Mouse (Mus musculus): ENCODE results near the gene Serpine2.

Serpine2 gene

GRCm38 (mm10) chr1:79861130-79861942, at the start of gene Serpine2:
Gene Serpine2 (minus strand): TSS chr1:79861180.
- peak; percentile 67 for DNase-seq

DNA sequence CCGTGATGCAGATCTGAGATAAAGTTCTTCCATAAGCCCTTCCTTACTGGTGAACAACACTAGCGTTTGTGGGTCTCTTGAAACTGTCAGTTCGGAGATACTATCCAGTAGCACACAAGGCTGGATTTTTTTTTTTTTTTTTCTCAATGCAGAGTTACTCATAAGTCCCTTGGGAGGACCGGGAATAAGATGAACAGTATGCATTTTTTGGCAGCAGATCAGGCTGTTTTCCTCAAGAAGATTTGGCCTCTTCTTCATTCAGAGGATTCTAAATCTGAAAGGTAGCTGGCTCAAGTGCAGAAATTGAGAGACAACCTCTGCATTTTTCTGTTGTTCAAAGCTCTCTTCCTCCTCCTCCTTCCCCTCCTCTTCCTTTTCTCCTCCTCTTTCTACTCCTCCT, 46.8 kb upstream of the Serpine2 start:
- no peak for DNase-seq

DNA sequence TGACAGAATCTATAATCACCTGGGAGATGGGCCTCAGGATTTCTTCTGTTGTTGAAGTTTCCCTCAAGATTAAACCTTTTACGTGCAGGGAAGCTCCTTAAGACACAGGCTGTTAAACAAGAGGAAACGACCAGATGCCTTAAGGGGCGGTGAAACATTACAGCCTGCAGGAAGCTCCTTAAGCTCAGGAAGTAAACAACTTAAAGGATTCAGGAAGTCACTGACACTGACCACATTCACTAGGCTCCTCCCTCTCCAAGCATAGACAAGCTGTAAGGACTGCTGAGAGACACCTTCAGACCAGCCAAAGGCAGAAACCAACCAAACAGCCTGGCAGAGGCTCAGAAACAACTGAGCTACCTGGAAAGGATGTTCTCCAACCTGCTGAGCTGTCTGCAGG, 44.3 kb upstream of the Serpine2 start:
- no peak for DNase-seq

DNA sequence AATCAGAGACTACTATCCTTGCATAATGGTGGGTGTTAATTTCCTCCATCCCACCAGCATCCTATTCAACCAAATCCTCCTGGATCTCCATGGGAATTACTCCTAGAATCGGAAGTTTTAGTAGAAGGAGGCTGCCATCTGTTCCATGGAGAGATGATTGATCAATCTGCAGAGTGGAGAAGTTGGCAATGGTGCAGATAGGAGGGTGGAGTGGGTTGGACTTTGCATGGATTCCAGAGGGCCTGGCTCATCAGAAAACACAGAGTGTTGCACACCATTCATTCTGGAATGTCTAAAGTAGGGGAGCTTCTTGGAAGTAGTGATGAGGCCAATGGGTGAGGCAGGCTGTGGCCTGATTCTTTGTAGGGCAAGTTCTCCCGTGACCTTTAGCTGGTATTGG, 41.9 kb upstream of the Serpine2 start:
- peak; percentile 6 for DNase-seq

GRCm38 (mm10) chr1:79882648-79883047, 21.7 kb upstream of the Serpine2 start:
- DNase-seq = peak; percentile 23

DNA sequence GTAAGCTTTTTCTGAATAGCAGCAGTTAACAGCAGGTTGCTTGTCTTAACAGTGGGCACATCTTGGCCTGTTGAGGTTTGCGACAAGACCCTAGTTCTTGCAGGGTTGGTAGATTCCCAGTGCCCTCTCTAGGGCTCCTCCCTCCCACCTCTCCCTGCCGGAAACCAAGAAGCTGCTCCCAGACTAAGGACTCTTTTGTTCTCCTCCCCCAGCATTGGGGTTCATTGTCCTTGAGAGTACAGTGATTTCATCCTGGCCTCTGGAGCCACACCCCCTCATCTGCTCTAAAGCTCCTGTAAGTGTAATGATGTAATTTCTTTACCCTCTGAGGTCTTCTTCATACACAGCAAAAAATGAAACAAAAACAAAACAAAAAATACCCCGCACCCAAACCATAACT, 13.8 kb upstream of the Serpine2 start:
- DNase-seq = no peak

DNA sequence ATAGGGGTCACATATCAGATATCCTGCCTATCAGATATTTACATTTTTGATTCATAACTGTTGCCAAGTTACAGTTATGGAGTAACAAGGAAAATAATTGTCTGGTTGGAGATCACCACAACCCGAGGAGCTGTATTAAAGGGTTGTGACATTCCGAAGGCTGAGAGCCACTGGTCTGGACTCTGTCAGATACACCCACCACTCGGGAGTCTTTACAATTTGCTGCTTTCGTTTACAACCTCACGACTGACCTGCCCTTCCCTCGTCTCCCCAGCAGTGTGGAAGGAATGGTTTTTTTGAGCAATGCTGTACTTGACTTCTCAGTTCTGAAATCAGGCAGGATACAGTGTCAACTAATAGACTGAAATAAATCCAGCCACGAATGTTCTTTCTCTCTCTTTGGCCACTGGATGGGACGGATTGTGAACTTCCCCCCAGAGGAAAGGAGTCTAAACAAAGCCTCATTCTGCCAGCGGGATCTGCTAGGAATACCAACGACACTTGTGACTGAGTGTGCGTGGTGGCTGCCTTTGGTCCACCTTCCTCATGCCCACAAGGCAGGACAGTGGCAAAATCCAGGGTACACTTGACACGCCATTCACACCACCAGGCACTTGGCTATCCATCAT, 455 bp downstream of the Serpine2 start:
- peak; percentile 41 for DNase-seq

GRCm38 (mm10) chr1:79859975-79860374, 1.0 kb downstream of the Serpine2 start:
- peak; percentile 14 for DNase-seq

- no peak for DNase-seq
Observed at GRCm38 (mm10) chr1:79859026-79859425, 2.0 kb downstream of the Serpine2 start.

- DNase-seq = peak; percentile 44
Observed at GRCm38 (mm10) chr1:79858389-79858994, 2.5 kb downstream of the Serpine2 start.

DNA sequence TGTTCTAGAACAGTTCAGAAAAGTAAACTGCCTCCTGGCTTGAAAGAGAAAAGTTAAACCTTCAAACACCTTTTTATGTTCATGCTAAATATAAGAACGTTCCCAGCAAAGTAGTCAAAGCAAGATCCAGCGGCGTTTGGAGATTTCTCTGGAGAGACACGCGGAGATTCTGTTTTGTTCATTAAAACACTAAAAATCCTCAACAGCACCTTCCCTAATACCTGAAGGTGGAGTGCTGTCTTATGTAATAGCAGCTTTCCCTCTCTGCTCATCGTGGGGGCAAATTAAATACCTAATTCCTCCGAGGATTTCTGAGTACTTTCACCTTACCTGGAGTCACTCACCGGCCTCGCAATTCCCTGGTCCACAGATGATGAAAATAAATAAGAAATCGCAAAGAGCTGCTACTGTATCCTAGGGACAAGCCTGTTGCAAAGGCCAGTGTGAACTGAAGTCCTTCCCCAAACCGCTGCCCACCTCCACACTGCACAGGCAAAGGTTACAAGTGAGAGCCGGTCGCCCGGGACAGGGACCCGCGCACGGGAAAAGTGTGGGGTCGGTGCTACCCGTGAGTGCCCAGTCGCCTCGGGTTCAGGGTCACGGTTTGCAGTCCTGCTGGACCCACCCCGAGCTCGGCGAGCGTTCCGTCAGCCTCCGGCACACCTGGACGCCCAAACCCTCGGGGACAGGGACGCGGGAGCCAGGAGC, 3.1 kb downstream of the Serpine2 start:
- peak; percentile 3 for DNase-seq

DNA sequence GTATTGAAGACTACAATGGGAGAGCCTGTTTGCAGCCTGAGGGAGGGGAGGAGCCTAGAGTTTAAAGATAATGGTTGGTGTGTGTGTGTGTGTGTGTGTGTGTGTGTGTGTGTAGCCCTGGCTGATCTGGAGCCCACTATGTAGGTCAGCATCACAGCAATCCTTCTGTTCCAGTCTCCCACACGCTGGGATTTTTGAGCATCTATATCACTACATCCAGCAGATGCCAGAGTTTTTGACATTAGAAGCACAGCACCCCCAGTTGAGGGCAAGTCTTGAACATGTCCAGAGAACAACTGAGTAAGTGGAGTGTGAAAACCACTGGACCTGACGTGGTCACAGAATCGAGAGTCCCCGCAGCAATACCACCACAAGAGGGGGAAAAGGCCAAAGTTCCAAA, 4.2 kb downstream of the Serpine2 start:
- no peak for DNase-seq

- DNase-seq = no peak
Observed at GRCm38 (mm10) chr1:79853527-79853926, 7.5 kb downstream of the Serpine2 start.

GRCm38 (mm10) chr1:79850341-79850740, 10.6 kb downstream of the Serpine2 start:
- peak; percentile 8 for DNase-seq

GRCm38 (mm10) chr1:79848663-79849062, 12.3 kb downstream of the Serpine2 start:
- DNase-seq = no peak

DNA sequence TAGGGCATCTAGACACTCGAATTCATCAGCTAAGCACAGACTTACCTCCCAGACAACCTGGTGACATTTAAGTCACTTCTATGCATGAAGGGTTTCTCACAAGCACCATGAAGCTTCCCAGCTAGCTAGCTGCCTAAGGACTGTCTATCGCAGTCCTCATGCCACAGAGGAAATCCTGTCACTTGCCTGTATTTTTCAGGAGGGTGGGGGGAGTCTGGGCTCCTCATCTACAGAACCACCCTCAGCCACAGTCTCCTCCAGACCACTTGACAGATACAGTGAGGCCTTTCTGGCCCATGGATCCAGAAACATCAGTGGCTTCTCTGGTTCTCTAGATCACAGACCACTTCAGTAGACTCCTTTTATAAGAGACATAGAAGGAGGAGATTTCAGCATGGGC, 14.1 kb downstream of the Serpine2 start:
- DNase-seq = no peak

GRCm38 (mm10) chr1:79832719-79833404, 28.1 kb downstream of the Serpine2 start:
- peak; percentile 22 for DNase-seq

DNA sequence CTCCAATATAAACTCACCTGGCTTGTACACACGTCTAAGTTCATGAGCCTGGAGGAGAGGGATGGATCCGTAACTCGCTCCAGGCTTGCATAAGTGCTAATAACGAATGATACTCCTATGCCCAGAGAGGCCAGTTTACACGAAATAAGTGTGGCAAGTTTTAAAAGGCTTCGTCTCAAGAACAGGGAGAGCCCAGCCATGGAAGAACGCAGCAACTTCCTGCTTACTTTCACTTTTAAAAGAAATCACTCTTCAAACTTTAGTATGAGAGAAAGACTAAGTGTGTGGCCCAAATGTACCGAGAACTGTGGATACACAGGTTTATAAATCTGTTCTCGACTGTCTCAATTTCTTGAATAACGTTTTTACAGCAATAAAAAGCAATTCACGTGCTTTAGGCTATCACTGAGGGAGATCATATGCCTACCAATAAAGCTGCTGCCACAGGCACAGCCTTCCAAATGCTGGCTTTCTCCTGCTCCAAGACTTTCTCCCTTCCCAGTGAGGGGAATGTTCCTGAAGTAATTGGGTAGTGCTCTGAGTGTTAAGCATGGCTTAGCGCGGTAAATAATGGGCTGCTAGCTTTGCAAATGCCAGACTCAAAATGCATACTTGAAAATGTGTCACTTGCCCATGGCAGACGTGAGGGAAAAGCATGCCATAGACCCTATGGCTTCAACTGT, 36.9 kb downstream of the Serpine2 start:
- DNase-seq = peak; percentile 13

DNA sequence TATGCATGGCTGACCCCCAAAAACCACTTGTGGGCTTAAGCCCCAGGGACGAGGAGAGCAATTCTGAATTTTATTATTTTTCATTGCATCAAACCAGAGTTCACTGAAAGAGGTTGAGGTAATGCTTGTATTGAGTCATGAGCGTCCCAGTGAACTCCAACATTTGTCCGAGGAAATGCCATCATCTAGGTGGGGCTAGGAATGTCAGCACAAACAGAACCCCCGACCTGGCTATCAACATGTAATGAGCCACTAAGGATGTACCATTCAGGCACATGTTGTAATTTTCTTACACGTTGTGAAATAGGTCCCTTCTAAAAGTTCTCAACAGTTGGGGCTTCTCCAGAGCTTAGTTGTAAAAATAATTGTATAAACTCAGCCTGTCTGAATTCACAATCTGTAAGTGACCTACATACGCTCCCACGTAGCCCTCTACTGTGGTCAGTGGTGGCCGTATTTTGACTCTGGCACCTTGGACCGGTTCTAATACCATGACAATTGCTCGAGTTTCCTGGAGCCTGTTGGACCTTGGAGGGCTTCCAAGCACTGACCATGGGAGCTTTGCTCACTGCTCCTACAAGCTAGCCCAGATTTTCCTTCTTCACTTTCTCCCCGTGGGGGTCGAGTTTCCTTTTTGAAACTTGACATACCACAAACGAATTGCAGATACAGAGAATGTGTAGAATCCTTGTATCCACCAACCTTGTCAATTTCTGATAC, 38.0 kb downstream of the Serpine2 start:
- peak; percentile 79 for DNase-seq

DNA sequence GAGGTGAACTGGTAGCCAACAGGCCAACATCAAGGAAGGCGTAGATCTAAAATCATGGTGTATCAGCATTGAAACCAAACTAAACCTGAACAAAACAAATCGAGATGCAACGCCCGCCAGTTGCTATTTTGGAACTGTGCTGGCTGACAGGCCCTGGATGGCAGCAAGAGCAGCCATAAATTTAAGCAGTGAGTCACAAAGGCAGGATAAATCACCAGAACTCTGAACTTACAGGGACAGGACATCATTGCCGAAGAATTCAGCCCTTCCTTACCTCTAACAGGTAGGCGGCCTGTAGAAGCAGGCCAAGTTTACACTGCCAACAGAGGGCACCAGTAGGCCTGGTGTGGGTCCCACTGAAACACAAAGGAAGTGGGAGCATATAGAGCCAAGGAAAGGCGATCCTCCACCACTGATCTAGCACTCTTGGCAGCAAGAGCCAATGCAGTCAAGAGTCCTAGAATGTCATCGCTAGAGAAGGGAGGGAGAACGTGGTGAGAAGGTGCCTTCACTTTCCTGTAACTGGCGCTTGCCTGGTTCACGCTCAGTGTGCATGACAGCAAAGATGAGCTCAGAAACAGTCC, 41.6 kb downstream of the Serpine2 start:
- no peak for DNase-seq

DNA sequence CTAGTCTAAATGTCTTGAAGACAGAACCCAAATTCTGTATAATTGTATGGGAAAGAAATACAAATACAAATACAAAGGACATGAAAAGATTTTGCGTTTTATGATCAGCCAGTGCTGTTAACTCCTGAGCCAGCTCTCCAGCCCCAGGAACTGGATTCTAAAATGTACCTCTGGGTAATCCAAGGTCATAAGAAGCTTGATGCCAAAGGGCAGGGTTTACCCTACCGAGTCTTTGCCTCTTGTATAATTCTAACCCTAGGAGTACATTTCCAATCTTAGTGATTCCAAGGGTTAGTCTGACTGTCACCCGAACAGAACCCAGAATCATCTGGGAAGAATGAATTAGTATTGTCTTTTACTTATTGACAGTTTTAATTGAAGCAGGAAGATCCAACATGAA, 45.5 kb downstream of the Serpine2 start:
- no peak for DNase-seq
